Mouse (Mus musculus) mammary gland, adult 2 months (tissue): ENCODE measurements around the gene Dcaf5. TPM values are rescaled to one million over a fixed set of nuclear protein-coding genes. Genes with fewer than 3 reads are reported as not detected.

Experiments
- polyA plus RNA-seq: library from polyadenylated mRNA; depleted of rRNA; stranded (reverse); fragments of >200 nt; gene quantifications from 2 replicates; pipeline ENCODE4 v1.2.3, GENCODE M21; 2012; ENCODE audit warnings: low replicate concordance; rRNA removed

The Dcaf5 gene
- polyA plus RNA-seq: 21.6 and 23.4 TPM in 2 replicates

GRCm38 (mm10) chr12:80436336-80436976 is at the start of gene Dcaf5:
Gene Dcaf5, minus strand, starts transcription at chr12:80436601.

GRCm38 (mm10) chr12:80462942-80463651 is 26.7 kb upstream of the Dcaf5 start, which contains the start of gene Exd2:
Gene Exd2, plus strand, starts transcription at chr12:80463095.

Other genes with a start within 250 kb of the Dcaf5 start
- 57.8 and 65.1 TPM in 2 replicates for gene Actn1, start 176.2 kb downstream of the Dcaf5 start, polyA plus RNA-seq
- 8.4 and 22.0 TPM in 2 replicates for gene Exd2, start 26.5 kb upstream of the Dcaf5 start, polyA plus RNA-seq
- 8.3 and 9.9 TPM in 2 replicates for gene Galnt16, start 81.7 kb upstream of the Dcaf5 start, polyA plus RNA-seq
- gene Slc39a9, start 207.3 kb upstream of the Dcaf5 start, polyA plus RNA-seq: 38.4 and 49.6 TPM in 2 replicates
- gene Erh, start 207.7 kb upstream of the Dcaf5 start, polyA plus RNA-seq: 11.1 and 33.7 TPM in 2 replicates